Mouse (Mus musculus) neural tube, embryonic 12.5 days (tissue): ENCODE results near the gene Igfbp5. TPM values are rescaled to one million over a fixed set of nuclear protein-coding genes. Genes with fewer than 3 reads are reported as not detected.

ENCODE experiments used
- ATAC-seq: fragments of 200-750 bp; cut with Nextera tagmentation; 2 replicates; pipeline ENCODE4 v1.8.0; 2017; ENCODE audit warnings: low read depth, mild to moderate bottlenecking, moderate TSS enrichment, moderate library complexity; ENCODE audit not compliant: low FRiP score
- H3K27ac ChIP-seq: fragments of 300-500 bp; sonication (generic); 2 replicates; pipeline ENCODE4 v1.5.1; 2016
- H3K27me3 ChIP-seq: fragments of 300-500 bp; sonication (generic); replicated peaks from 2 replicates; pipeline ENCODE4 v1.6.1; 2016; ENCODE audit warnings: mild to moderate bottlenecking
- H3K36me3 ChIP-seq: fragments of 300-500 bp; sonication (generic); 2 replicates; pipeline ENCODE4 v1.6.1; 2016; ENCODE audit warnings: mild to moderate bottlenecking
- H3K4me1 ChIP-seq: fragments of 300-500 bp; sonication (generic); 2 replicates; pipeline ENCODE4 v1.6.1; 2016
- H3K4me2 ChIP-seq: fragments of 300-500 bp; sonication (generic); replicated peaks from 2 replicates; pipeline ENCODE4 v1.6.1; 2016; ENCODE audit warnings: mild to moderate bottlenecking
- H3K4me3 ChIP-seq: fragments of 300-500 bp; sonication (generic); 2 replicates; pipeline ENCODE4 v1.5.1; 2016
- H3K9ac ChIP-seq: fragments of 300-500 bp; sonication (generic); 2 replicates; pipeline ENCODE4 v1.6.1; 2016; ENCODE audit warnings: mild to moderate bottlenecking
- H3K9me3 ChIP-seq: fragments of 300-500 bp; sonication (generic); 2 replicates; pipeline ENCODE4 v1.6.1; 2016; ENCODE audit warnings: mild to moderate bottlenecking
- WGBS: fragments of 180-500 bp; shearing (Covaris S2); methylation state at CpG from one replicate; pipeline ENCODE4 v1.1.7; 2016; 5-methylcytosine and 5-hydroxymethylcytosine counted together
- polyA plus RNA-seq: library from polyadenylated mRNA; unstranded; fragments of >200 nt; fragmentation: Nextera tagmentation; extraction: Ambion mirVana; gene quantifications from 2 replicates; pipeline ENCODE4 v1.2.1, GENCODE M21; 2016

Igfbp5 gene
- polyA plus RNA-seq, 1 experiment from 2014 or later, result 150 TPM

- no peaks in the 10 kb centered on the region for H3K27me3 ChIP-seq
- no peak for ATAC-seq
- no peak overlapping the region for H3K9ac ChIP-seq
- no peak overlapping the region for H3K27ac ChIP-seq
- H3K4me2 ChIP-seq, result peak overlapping the region; percentile 12; the same call in 1 of the 2 replicates
- H3K9me3 ChIP-seq, result no peaks in the 10 kb centered on the region
- peaks cover 22% of the 10 kb centered on the region; the same call in 1 of the 2 replicates for H3K36me3 ChIP-seq
- H3K4me1 ChIP-seq, result peaks cover 33% of the 10 kb centered on the region
- 53% methylated on average over 5 of the region's 5 CpGs for WGBS
- H3K4me3 ChIP-seq, result no peak overlapping the region
Observed at GRCm38 (mm10) chr1:72866417-72866816, 8.3 kb downstream of the Igfbp5 start.

- H3K4me1 ChIP-seq, result peaks cover 30% of the 10 kb centered on the region
- 3% methylated on average over 6 of the region's 6 CpGs for WGBS
- H3K4me2 ChIP-seq, result peak overlapping the region; percentile 12; the same call in 1 of the 2 replicates
- no peaks in the 10 kb centered on the region for H3K9me3 ChIP-seq
- H3K36me3 ChIP-seq, result peaks cover 24% of the 10 kb centered on the region; the same call in 1 of the 2 replicates
- no peaks in the 10 kb centered on the region for H3K27me3 ChIP-seq
- ATAC-seq, result peak; percentile 46; the same call in 1 of the 2 replicates
- H3K27ac ChIP-seq, result no peak overlapping the region
- H3K9ac ChIP-seq, result no peak overlapping the region
- H3K4me3 ChIP-seq, result no peak overlapping the region
Observed at GRCm38 (mm10) chr1:72865900-72866299, 8.8 kb downstream of the Igfbp5 start.

GRCm38 (mm10) chr1:72864272-72864671 lies 10.4 kb downstream of the Igfbp5 start:
- WGBS, result 75% methylated on average over 3 of the region's 3 CpGs
- H3K9me3 ChIP-seq, result no peaks in the 10 kb centered on the region
- no peak overlapping the region for H3K4me2 ChIP-seq
- peaks cover 33% of the 10 kb centered on the region; the same call in 1 of the 2 replicates for H3K36me3 ChIP-seq
- peaks cover 17% of the 10 kb centered on the region for H3K4me1 ChIP-seq
- no peak overlapping the region for H3K4me3 ChIP-seq
- ATAC-seq, result no peak
- no peak overlapping the region for H3K27ac ChIP-seq
- no peaks in the 10 kb centered on the region for H3K27me3 ChIP-seq
- no peak overlapping the region for H3K9ac ChIP-seq

GRCm38 (mm10) chr1:72863692-72864091 lies 11.0 kb downstream of the Igfbp5 start:
- no peak overlapping the region for H3K4me3 ChIP-seq
- WGBS, result 93% methylated on average over 8 of the region's 8 CpGs
- H3K4me2 ChIP-seq, result no peak overlapping the region
- no peak overlapping the region for H3K9ac ChIP-seq
- H3K27me3 ChIP-seq, result no peaks in the 10 kb centered on the region
- H3K4me1 ChIP-seq, result peaks cover 23% of the 10 kb centered on the region
- no peak for ATAC-seq
- H3K9me3 ChIP-seq, result no peaks in the 10 kb centered on the region
- H3K27ac ChIP-seq, result no peak overlapping the region
- H3K36me3 ChIP-seq, result peaks cover 33% of the 10 kb centered on the region; the same call in 1 of the 2 replicates

- H3K9ac ChIP-seq, result no peak overlapping the region
- 93% methylated on average over 21 of the region's 21 CpGs for WGBS
- H3K9me3 ChIP-seq, result no peaks in the 10 kb centered on the region
- H3K4me1 ChIP-seq, result peaks cover 19% of the 10 kb centered on the region
- H3K4me2 ChIP-seq, result no peak overlapping the region
- no peak overlapping the region for H3K4me3 ChIP-seq
- no peaks in the 10 kb centered on the region for H3K27me3 ChIP-seq
- H3K36me3 ChIP-seq, result peaks cover 33% of the 10 kb centered on the region; the same call in 1 of the 2 replicates
- no peak overlapping the region for H3K27ac ChIP-seq
- ATAC-seq, result no peak
Observed at GRCm38 (mm10) chr1:72862248-72862647, 12.4 kb downstream of the Igfbp5 start.

- Histone ChIP-seq H3K9ac (no peak overlapping the region), H3K9me3 (no peaks in the 10 kb centered on the region), H3K36me3 (peaks cover 33% of the 10 kb centered on the region; the same call in 1 of the 2 replicates), H3K27ac (no peak overlapping the region), H3K4me1 (peaks cover 15% of the 10 kb centered on the region; the same call in 1 of the 2 replicates), H3K4me2 (no peak overlapping the region), H3K27me3 (no peaks in the 10 kb centered on the region), H3K4me3 (no peak overlapping the region)
- WGBS, result 77% methylated on average over 2 of the region's 2 CpGs
- no peak for ATAC-seq
Observed at GRCm38 (mm10) chr1:72861702-72862101, 13.0 kb downstream of the Igfbp5 start.

- no peak for ATAC-seq
- no peaks in the 10 kb centered on the region for H3K27me3 ChIP-seq
- H3K4me2 ChIP-seq, result no peak overlapping the region
- 88% methylated on average over 2 of the region's 2 CpGs for WGBS
- peaks cover 8% of the 10 kb centered on the region; the same call in 1 of the 2 replicates for H3K4me1 ChIP-seq
- no peak overlapping the region for H3K9ac ChIP-seq
- no peak overlapping the region for H3K27ac ChIP-seq
- peaks cover 33% of the 10 kb centered on the region; the same call in 1 of the 2 replicates for H3K36me3 ChIP-seq
- H3K4me3 ChIP-seq, result no peak overlapping the region
- H3K9me3 ChIP-seq, result no peaks in the 10 kb centered on the region
Observed at GRCm38 (mm10) chr1:72860502-72860901, 14.2 kb downstream of the Igfbp5 start.

- Histone ChIP-seq H3K4me2 (no peak overlapping the region), H3K9me3 (no peaks in the 10 kb centered on the region), H3K4me1 (peaks cover 8% of the 10 kb centered on the region; the same call in 1 of the 2 replicates), H3K27ac (no peak overlapping the region), H3K4me3 (no peak overlapping the region), H3K27me3 (no peaks in the 10 kb centered on the region), H3K36me3 (peaks cover 33% of the 10 kb centered on the region; the same call in 1 of the 2 replicates), H3K9ac (no peak overlapping the region)
- WGBS, result 94% methylated on average over 9 of the region's 9 CpGs
- no peak for ATAC-seq
Observed at GRCm38 (mm10) chr1:72859963-72860362, 14.7 kb downstream of the Igfbp5 start.

- Histone ChIP-seq H3K36me3 (peaks cover 31% of the 10 kb centered on the region; the same call in 1 of the 2 replicates), H3K4me1 (peaks cover 8% of the 10 kb centered on the region; the same call in 1 of the 2 replicates), H3K9me3 (no peaks in the 10 kb centered on the region), H3K9ac (no peak overlapping the region), H3K4me3 (no peak overlapping the region), H3K27me3 (no peaks in the 10 kb centered on the region), H3K27ac (peak overlapping the region; percentile 33), H3K4me2 (no peak overlapping the region)
- peak; percentile 59 for ATAC-seq
- WGBS, result 24% methylated on average over 5 of the region's 5 CpGs
Observed at GRCm38 (mm10) chr1:72858874-72859273, 15.8 kb downstream of the Igfbp5 start.

- Histone ChIP-seq H3K9ac (no peak overlapping the region), H3K36me3 (peaks cover 25% of the 10 kb centered on the region; the same call in 1 of the 2 replicates), H3K27me3 (no peaks in the 10 kb centered on the region), H3K9me3 (no peaks in the 10 kb centered on the region), H3K4me3 (no peak overlapping the region), H3K27ac (no peak overlapping the region), H3K4me1 (peaks cover 8% of the 10 kb centered on the region; the same call in 1 of the 2 replicates), H3K4me2 (no peak overlapping the region)
- ATAC-seq, result no peak
- 86% methylated on average over 9 of the region's 9 CpGs for WGBS
Observed at GRCm38 (mm10) chr1:72858286-72858685, 16.4 kb downstream of the Igfbp5 start.

- Histone ChIP-seq H3K27ac (no peak overlapping the region), H3K4me3 (no peak overlapping the region), H3K4me2 (no peak overlapping the region), H3K27me3 (no peaks in the 10 kb centered on the region), H3K9ac (no peak overlapping the region), H3K36me3 (peaks cover 24% of the 10 kb centered on the region; the same call in 1 of the 2 replicates), H3K4me1 (peaks cover 8% of the 10 kb centered on the region; the same call in 1 of the 2 replicates), H3K9me3 (no peaks in the 10 kb centered on the region)
- no peak for ATAC-seq
- 62% methylated on average over 5 of the region's 5 CpGs for WGBS
Observed at GRCm38 (mm10) chr1:72857631-72858030, 17.1 kb downstream of the Igfbp5 start.

- no peak overlapping the region for H3K9ac ChIP-seq
- peaks cover 8% of the 10 kb centered on the region; the same call in 1 of the 2 replicates for H3K4me1 ChIP-seq
- no peak overlapping the region for H3K27ac ChIP-seq
- no peaks in the 10 kb centered on the region for H3K9me3 ChIP-seq
- no peak overlapping the region for H3K4me3 ChIP-seq
- no peaks in the 10 kb centered on the region for H3K27me3 ChIP-seq
- 84% methylated on average over 7 of the region's 7 CpGs for WGBS
- ATAC-seq, result no peak
- peaks cover 26% of the 10 kb centered on the region for H3K36me3 ChIP-seq
- H3K4me2 ChIP-seq, result no peak overlapping the region
Observed at GRCm38 (mm10) chr1:72857142-72857541, 17.5 kb downstream of the Igfbp5 start.
